Mouse (Mus musculus): ENCODE measurements around the gene Setdb1. TPM values are rescaled to one million over a fixed set of nuclear protein-coding genes. Genes with fewer than 3 reads are reported as not detected.

The Setdb1 gene
- total and polyA plus RNA-seq, 3 experiments, result 101 to 116 TPM; not detected in 1

GRCm38 (mm10) chr3:95328803-95329404, 28.1 kb downstream of the Setdb1 start (continued):
- TF ChIP-seq TAL1 (IDR thresholded peaks at IDR 0.05; ENCODE audit: low read length) (no peak), ZMIZ1 (IDR thresholded peaks at IDR 0.05; ENCODE audit: low read depth, low read length) (no peak), ELF1 (IDR thresholded peaks at IDR 0.05; ENCODE audit: low read depth, low read length) (no peak), ZNF384 (IDR thresholded peaks at IDR 0.05; ENCODE audit: low read depth, low read length) (peak; percentile 89), CHD1 (IDR thresholded peaks at IDR 0.05; ENCODE audit: low read depth, low read length) (no peak), CTCF (IDR thresholded peaks at IDR 0.05 in 2 of 3, conservative IDR thresholded peaks at IDR 0.05 in 1 of 3; ENCODE audit: control insufficient read depth in 1 of 3, insufficient read depth in 1 of 3, low read depth in 2 of 3, low read length in 3 of 3, poor library complexity in 1 of 3, severe bottlenecking in 1 of 3) (no peak), SMC3 (IDR thresholded peaks at IDR 0.05; ENCODE audit: low read depth, low read length) (no peak), ZC3H11A (IDR thresholded peaks at IDR 0.05; ENCODE audit: low read depth, low read length) (no peak), MAX (IDR thresholded peaks at IDR 0.05; ENCODE audit: low read length) (no peak), SIN3A (IDR thresholded peaks at IDR 0.05; ENCODE audit: low read length) (peak; percentile 50), MXI1 (IDR thresholded peaks at IDR 0.05; ENCODE audit: low read depth, low read length) (no peak)

DNA sequence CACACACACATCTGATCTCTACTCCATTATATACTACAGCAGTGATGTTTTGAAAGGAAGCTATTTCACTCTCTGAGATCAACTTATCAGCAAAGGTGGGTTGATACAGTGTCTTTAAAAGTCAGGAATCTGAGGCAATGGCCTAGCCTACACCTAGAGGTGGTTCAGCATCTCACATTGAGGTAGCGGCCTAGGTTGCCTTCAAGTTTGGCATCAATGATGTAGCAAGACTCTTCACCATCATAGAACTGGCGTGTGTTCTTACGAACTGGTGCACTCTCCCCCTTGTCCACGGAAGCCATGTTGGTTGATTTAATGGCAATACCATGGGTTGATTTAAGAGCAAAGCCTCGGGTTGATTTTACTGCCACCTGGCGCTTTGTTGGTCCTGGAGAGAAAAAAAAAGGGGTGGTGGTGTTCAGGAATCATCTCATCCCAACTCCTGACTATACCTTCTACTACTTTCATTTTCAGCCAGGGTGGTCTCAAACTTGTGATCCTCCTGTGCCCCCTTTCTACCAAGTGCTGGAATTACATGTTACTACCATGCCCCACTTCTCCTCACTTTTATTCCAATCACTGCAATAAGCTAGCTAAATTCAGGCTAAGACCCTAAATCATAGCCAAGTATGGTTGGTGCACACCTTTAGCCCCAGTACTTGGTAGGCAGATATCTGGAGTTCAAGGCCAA, 32.4 kb downstream of the Setdb1 start:
- peaks cover 13% of the 10 kb centered on the region for H3K79me2 ChIP-seq (ENCODE audit: control insufficient read depth, insufficient read depth, low read length, poor library complexity)
- no peak for DNase-seq (ENCODE audit: low read depth, low spot score)
- H3K4me1 ChIP-seq (ENCODE audit: control insufficient read depth in 1 of 2, insufficient read depth in 2 of 2, low read length in 2 of 2), result peaks cover 4 to 9% of the 10 kb centered on the region in 2 experiments
- H3K4me3 ChIP-seq (ENCODE audit: control insufficient read depth in 1 of 2, insufficient read depth in 1 of 2, low read depth in 2 of 2, low read length in 2 of 2), result no peak overlapping the region
- H3K36me3 ChIP-seq (ENCODE audit: control insufficient read depth in 1 of 2, insufficient read depth in 2 of 2, low read length in 2 of 2), result peaks cover 17 to 86% of the 10 kb centered on the region in 2 experiments
- no peaks in the 10 kb centered on the region for H3K9me3 ChIP-seq (replicated peaks; ENCODE audit: insufficient read depth, low read length)
- H3K27ac ChIP-seq (ENCODE audit: control insufficient read depth, low read depth, low read length), result no peak overlapping the region
- no peak overlapping the region for H3K9ac ChIP-seq (ENCODE audit: control insufficient read depth, low read depth, low read length, poor library complexity, severe bottlenecking)
- no peaks in the 10 kb centered on the region for H3K27me3 ChIP-seq (ENCODE audit: control insufficient read depth in 1 of 2, insufficient read depth in 2 of 2, low read length in 2 of 2)
- TF ChIP-seq POLR2AphosphoS2 (IDR thresholded peaks at IDR 0.05; ENCODE audit: low read length) (0 out of 2 replicates have a peak, but pooled peaks have one; percentile 18), SIN3A (IDR thresholded peaks at IDR 0.05; ENCODE audit: low read length) (0 out of 2 replicates have a peak, but pooled peaks have one; percentile 29), HCFC1 (IDR thresholded peaks at IDR 0.05; ENCODE audit: low read depth, low read length) (0 out of 2 replicates have a peak, but pooled peaks have one; percentile 19), BHLHE40 (IDR thresholded peaks at IDR 0.05; ENCODE audit: borderline replicate concordance, low read depth, low read length) (0 out of 2 replicates have a peak, but pooled peaks have one; percentile 18), UBTF (IDR thresholded peaks at IDR 0.05; ENCODE audit: borderline replicate concordance, insufficient read depth, low read depth, low read length) (no peak), NELFE (IDR thresholded peaks at IDR 0.05; ENCODE audit: low read depth, low read length) (peak; percentile 28; the same call in 1 of the 2 replicates), RAD21 (IDR thresholded peaks at IDR 0.05; ENCODE audit: low read depth, low read length) (peak; percentile 37), USF1 (IDR thresholded peaks at IDR 0.05; ENCODE audit: low read depth, low read length) (no peak), SMC3 (IDR thresholded peaks at IDR 0.05; ENCODE audit: low read depth, low read length) (peak; percentile 38; the same call in 1 of the 2 replicates), CTCF (IDR thresholded peaks at IDR 0.05 in 2 of 3, conservative IDR thresholded peaks at IDR 0.05 in 1 of 3; ENCODE audit: control insufficient read depth in 1 of 3, insufficient read depth in 1 of 3, low read depth in 2 of 3, low read length in 3 of 3, poor library complexity in 1 of 3, severe bottlenecking in 1 of 3) (peak in 2 of 3 experiments; percentile 25 to 45; a peak in 4 of 6 replicates), MYC (IDR thresholded peaks at IDR 0.05; ENCODE audit: low read depth, low read length) (peak; percentile 53; the same call in 1 of the 2 replicates), POLR2AphosphoS5 (IDR thresholded peaks at IDR 0.05; ENCODE audit: borderline replicate concordance, low read depth, low read length) (peak; percentile 68; the same call in 1 of the 2 replicates), ZKSCAN1 (IDR thresholded peaks at IDR 0.05; ENCODE audit: low read depth, low read length) (no peak)
